Mouse (Mus musculus) heart, adult 10 weeks (tissue): Measurements from ENCODE around the gene Crygn. TPM values are rescaled to one million over a fixed set of nuclear protein-coding genes. Genes with fewer than 3 reads are reported as not detected.

Experiments used
- polyA plus RNA-seq: library from polyadenylated mRNA; stranded (reverse); fragments of 350-450 nt; fragmentation: Illumina TruSeq; extraction: RNeasy Lipid Tissue Mini Kit (QIAGEN cat#74804); gene quantifications from one replicate; pipeline ENCODE4 v1.2.3, GENCODE M21; 2014; ENCODE audit warnings: low read depth, low replicate concordance

The Crygn gene
- polyA plus RNA-seq = not detected

DNA sequence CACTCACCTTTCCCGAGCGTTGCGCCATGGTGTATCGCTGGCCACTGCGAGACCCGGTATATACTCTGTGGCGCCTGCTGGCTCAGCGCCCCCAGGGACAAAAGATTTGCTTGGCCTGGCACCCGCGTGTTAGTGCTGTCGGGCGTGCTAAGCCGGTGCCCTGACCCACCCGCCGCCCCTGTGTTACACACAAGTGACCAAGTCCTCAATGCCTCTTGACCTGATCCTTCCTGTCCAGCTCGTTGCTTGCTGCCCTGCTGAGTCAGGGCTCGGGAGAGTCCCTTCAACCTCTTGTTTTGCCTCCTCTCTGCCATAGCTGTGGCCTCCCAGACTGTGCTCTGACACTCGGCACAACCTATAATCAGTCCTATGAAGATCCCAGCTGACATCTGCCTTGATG lies at the start of gene Crygn:
Gene Crygn (minus strand): TSS at position 193 of the 400 bp plus-strand sequence.

DNA sequence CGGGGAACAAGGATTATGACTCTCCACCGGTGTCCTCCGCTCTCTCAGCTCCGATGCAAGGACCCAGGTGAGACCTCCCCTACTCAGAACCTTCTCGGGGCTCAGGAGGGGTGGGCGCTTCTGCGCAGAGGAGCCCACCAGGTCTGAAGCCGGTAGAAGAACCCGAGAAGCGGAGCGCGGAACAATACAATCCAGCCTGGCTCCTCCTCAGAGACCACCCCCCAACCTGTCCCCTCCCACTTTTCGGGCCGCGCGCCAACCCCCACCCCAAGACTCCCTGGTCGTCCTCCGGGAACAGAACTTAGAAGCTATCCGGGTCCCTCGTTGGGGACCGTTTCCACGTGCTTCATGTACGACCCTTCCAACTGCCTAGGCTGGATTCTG lies 27.3 kb downstream of the Crygn start, which contains the start of gene Wdr86:
Gene Wdr86 (minus strand): TSS at position 240 of the 384 bp plus-strand sequence.

Other genes starting within 250 kb of the Crygn start
- not detected for gene Gbx1, start 230.8 kb downstream of the Crygn start, polyA plus RNA-seq
- gene Asb10, start 217.0 kb downstream of the Crygn start, polyA plus RNA-seq = 88.1 TPM
- not detected for gene 4931409K22Rik, start 201.2 kb downstream of the Crygn start, polyA plus RNA-seq
- gene Abcf2, start 180.5 kb downstream of the Crygn start, polyA plus RNA-seq = 59.9 TPM
- gene Chpf2, start 171.3 kb downstream of the Crygn start, polyA plus RNA-seq = 6.5 TPM
- gene Smarcd3, start 133.6 kb downstream of the Crygn start, polyA plus RNA-seq = 61.2 TPM
- gene Nub1, start 72.5 kb downstream of the Crygn start, polyA plus RNA-seq = 36.8 TPM
- 0.97 TPM for gene Wdr86, start 27.3 kb downstream of the Crygn start, polyA plus RNA-seq
- gene Rheb, start 84.6 kb upstream of the Crygn start, polyA plus RNA-seq = 124 TPM